Mouse (Mus musculus) CH12.LX (cell line): ENCODE results near the gene Foxo6. TPM values are rescaled to one million over a fixed set of nuclear protein-coding genes. Genes with fewer than 3 reads are reported as not detected.

ENCODE experiments used
- DNase-seq: peaks from one replicate; pipeline ENCODE4 v3.0.0-alpha.2; 2013; ENCODE audit errors: extremely low read depth
- H3K27ac ChIP-seq: 2 replicates; pipeline ENCODE4 v1.5.1; 2012; ENCODE audit warnings: low read depth, mild to moderate bottlenecking, control low read depth, moderate library complexity; ENCODE audit not compliant: insufficient read depth
- H3K27me3 ChIP-seq: replicated peaks from 2 replicates; pipeline ENCODE3; 2012; ENCODE audit warnings: inconsistent platforms
- H3K36me3 ChIP-seq, 2 experiments: replicated peaks in 1 of 2; 2 replicates each; pipeline versions ENCODE3 to v1.6.1; 2012; ENCODE audit warnings: inconsistent platforms in 1 of 2, low read length in 1 of 2, mild to moderate bottlenecking in 1 of 2, mixed read lengths in 1 of 2, moderate library complexity in 1 of 2; ENCODE audit not compliant: control insufficient read depth in 1 of 2, insufficient read depth in 1 of 2
- H3K4me1 ChIP-seq, 2 experiments: 2 replicates each; pipeline ENCODE4 v1.6.1; 2012; ENCODE audit warnings: inconsistent platforms in 1 of 2, moderate library complexity in 1 of 2; ENCODE audit not compliant: insufficient read depth in 2 of 2, control insufficient read depth in 1 of 2
- H3K4me2 ChIP-seq: 2 replicates; pipeline ENCODE4 v1.6.1; 2012; ENCODE audit warnings: low read depth, mild to moderate bottlenecking, control low read depth; ENCODE audit not compliant: poor library complexity, insufficient read depth, severe bottlenecking
- H3K4me3 ChIP-seq, 3 experiments: fragments of 150-350 bp in 1 of 3; sonication (generic) in 1 of 3; replicated peaks in 1 of 3; 2 replicates each; pipeline versions ENCODE3 to v1.5.1; 2011 to 2012; ENCODE audit warnings: low read depth in 2 of 3, low read length in 2 of 3, mild to moderate bottlenecking in 2 of 3, moderate library complexity in 2 of 3, control low read depth in 1 of 3, improper control_type of control experiment in 1 of 3, inconsistent platforms in 1 of 3, mixed read lengths in 1 of 3; ENCODE audit not compliant: poor library complexity in 1 of 3
- H3K79me2 ChIP-seq: replicated peaks from 2 replicates; pipeline ENCODE4 v1.6.1; 2012; ENCODE audit warnings: mild to moderate bottlenecking, moderate library complexity; ENCODE audit not compliant: control insufficient read depth, poor library complexity, insufficient read depth, severe bottlenecking; ENCODE audit errors: extremely low read depth
- H3K9ac ChIP-seq: 2 replicates; pipeline ENCODE4 v1.6.1; 2012; ENCODE audit warnings: low read depth, mild to moderate bottlenecking, control low read depth, moderate library complexity; ENCODE audit not compliant: insufficient read depth
- H3K9me3 ChIP-seq: replicated peaks from 2 replicates; pipeline ENCODE3; 2012; ENCODE audit warnings: low read length, inconsistent platforms, mixed read lengths
- BHLHE40 ChIP-seq: IDR thresholded peaks from 2 replicates; pipeline ENCODE4 v1.6.1; 2011; ENCODE audit warnings: mild to moderate bottlenecking, low read depth, low read length, improper control_type of control experiment
- ELF1 ChIP-seq: IDR thresholded peaks from 2 replicates; pipeline ENCODE4 v1.6.1; 2014; ENCODE audit warnings: low read depth, mild to moderate bottlenecking, inconsistent platforms, low read length, improper control_type of control experiment
- IRF4 ChIP-seq: IDR thresholded peaks from 2 replicates; pipeline ENCODE4 v1.6.1; 2014; ENCODE audit warnings: low read depth, mild to moderate bottlenecking, inconsistent platforms, low read length, improper control_type of control experiment
- JUN ChIP-seq: IDR thresholded peaks from 2 replicates; pipeline ENCODE4 v1.6.1; 2011; ENCODE audit warnings: low read depth, mild to moderate bottlenecking, low read length, improper control_type of control experiment, moderate library complexity; ENCODE audit not compliant: insufficient read depth
- JUND ChIP-seq: conservative IDR thresholded peaks from 2 replicates; pipeline ENCODE4 v1.6.1; 2011; ENCODE audit warnings: low read depth, low read length, improper control_type of control experiment
- MAFK ChIP-seq: IDR thresholded peaks from 2 replicates; pipeline ENCODE4 v1.6.1; 2011; ENCODE audit warnings: low read length, improper control_type of control experiment; ENCODE audit not compliant: insufficient replicate concordance
- MAX ChIP-seq: IDR thresholded peaks from 2 replicates; pipeline ENCODE4 v1.6.1; 2011; ENCODE audit warnings: low read length, improper control_type of control experiment
- MAZ ChIP-seq: IDR thresholded peaks from 2 replicates; pipeline ENCODE4 v1.6.1; 2012; ENCODE audit warnings: low read depth, mild to moderate bottlenecking, inconsistent platforms, low read length, improper control_type of control experiment, moderate library complexity
- MEF2A ChIP-seq: IDR thresholded peaks from 2 replicates; pipeline ENCODE4 v1.6.1; 2014; ENCODE audit warnings: low read depth, mild to moderate bottlenecking, inconsistent platforms, low read length, improper control_type of control experiment, borderline replicate concordance
- MYC ChIP-seq: IDR thresholded peaks from 2 replicates; pipeline ENCODE4 v1.6.1; 2011; ENCODE audit warnings: low read depth, mild to moderate bottlenecking, improper control_type of control experiment, low read length
- NRF1 ChIP-seq: IDR thresholded peaks from 2 replicates; pipeline ENCODE4 v1.6.1; 2014; ENCODE audit warnings: low read depth, mild to moderate bottlenecking, inconsistent platforms, low read length, improper control_type of control experiment, moderate library complexity
- SMC3 ChIP-seq: IDR thresholded peaks from 2 replicates; pipeline ENCODE4 v1.6.1; 2011; ENCODE audit warnings: low read depth, low read length, improper control_type of control experiment
- TCF12 ChIP-seq: IDR thresholded peaks from 2 replicates; pipeline ENCODE4 v1.6.1; 2014; ENCODE audit warnings: low read depth, mild to moderate bottlenecking, inconsistent platforms, low read length, improper control_type of control experiment
- UBTF ChIP-seq: IDR thresholded peaks from 2 replicates; pipeline ENCODE4 v1.6.1; 2012; ENCODE audit warnings: low read depth, mild to moderate bottlenecking, inconsistent platforms, low read length, improper control_type of control experiment, moderate library complexity
- USF2 ChIP-seq: conservative IDR thresholded peaks from 2 replicates; pipeline ENCODE4 v1.6.1; 2011; ENCODE audit warnings: low read depth, low read length, improper control_type of control experiment
- ZKSCAN1 ChIP-seq: IDR thresholded peaks from 2 replicates; pipeline ENCODE4 v1.6.1; 2012; ENCODE audit warnings: low read depth, inconsistent platforms, low read length, improper control_type of control experiment, borderline replicate concordance
- ZMIZ1 ChIP-seq: IDR thresholded peaks from 2 replicates; pipeline ENCODE4 v1.6.1; 2012; ENCODE audit warnings: low read depth, mild to moderate bottlenecking, inconsistent platforms, low read length, improper control_type of control experiment
- dilution Hi-C: fragments of 300-500 bp; cut with MboI; formaldehyde crosslinking; loops from 2 replicates; pipeline ENCODE4 v1.14.3; 2020; ENCODE audit warnings: low sequenced_read_pairs; ENCODE audit not compliant: extremely low pct_unique_long_range_greater_than_20kb, extremely low pct_ligation_motif_present
- in situ Hi-C: fragments of 300-500 bp; cut with MboI; formaldehyde crosslinking; loops from 3 replicates; pipeline ENCODE4 v1.14.3; 2019; ENCODE audit warnings: low sequenced_read_pairs, low pct_ligation_motif_present, low pct_unique_long_range_greater_than_20kb, mixed read lengths
- polyA plus RNA-seq: library from polyadenylated mRNA; unstranded; fragments of >175 nt; gene quantifications from 2 replicates; pipeline ENCODE4 v1.2.1, GENCODE M21; 2012; ENCODE audit warnings: low read depth; ENCODE audit not compliant: insufficient read length
- total RNA-seq, 2 experiments: library from RNA; depleted of rRNA; stranded (reverse); fragments of 300-350 nt in 1 of 2; fragments of >200 nt in 1 of 2; gene quantifications; 2 replicates each; pipeline ENCODE4 v1.2.3; 2012 to 2014

The Foxo6 gene
- total and polyA plus RNA-seq, 3 experiments, result not detected

DNA sequence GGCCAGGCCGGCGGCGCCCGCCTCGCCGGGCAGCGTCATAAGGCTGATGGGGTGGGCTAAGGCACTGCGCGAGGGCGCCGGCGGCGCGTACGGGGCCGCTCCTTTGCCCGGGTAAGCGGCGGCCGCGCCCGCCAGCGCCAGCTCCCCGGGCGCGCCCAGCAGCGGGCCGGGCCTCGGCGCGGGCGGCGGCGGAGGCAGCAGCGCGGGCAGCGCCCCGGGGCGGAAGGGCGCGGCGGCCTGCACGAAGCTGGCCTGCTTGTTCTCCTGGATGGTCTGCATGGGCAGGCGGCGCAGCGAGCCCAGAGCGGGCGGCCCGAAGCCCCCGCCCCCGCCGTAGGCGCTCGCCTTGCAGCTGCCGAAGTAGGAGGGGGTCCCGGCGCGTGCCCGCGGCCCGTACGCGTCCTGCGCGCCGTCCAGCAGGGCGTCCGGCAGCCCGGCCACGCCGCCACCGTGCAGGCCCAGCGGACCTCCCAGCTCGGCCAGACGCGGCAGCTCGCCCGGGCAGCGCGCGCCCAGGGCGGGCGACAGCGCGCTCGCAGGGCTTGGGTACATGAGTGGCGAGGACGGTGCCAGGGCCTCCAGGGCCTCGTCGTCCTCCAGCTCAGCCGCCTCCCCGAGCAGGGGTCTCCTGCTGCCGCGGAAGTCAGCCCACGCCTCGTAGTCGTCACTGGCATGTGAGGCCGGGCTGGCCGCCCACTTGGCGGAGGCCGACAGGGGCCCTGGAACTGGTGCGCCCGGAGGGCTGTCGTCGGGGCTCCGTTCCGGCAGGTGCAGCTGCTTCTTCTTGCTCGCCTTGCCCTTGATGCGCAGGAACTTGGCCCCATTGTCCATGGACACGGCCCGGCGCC, 18.7 kb downstream of the Foxo6 start:
- no peak overlapping the region for H3K27ac ChIP-seq
- TF ChIP-seq UBTF (no peak), NRF1 (no peak), MEF2A (no peak)
- TF ChIP-seq, all 38 proteins: peak for 0
- dilution Hi-C loops, result no loop called here
- Histone ChIP-seq H3K27me3 (peaks cover 84% of the 10 kb centered on the region), H3K36me3 (no peaks in the 10 kb centered on the region), H3K79me2 (no peaks in the 10 kb centered on the region), H3K9me3 (peaks cover 2% of the 10 kb centered on the region), H3K4me3 (no peak overlapping the region), H3K4me2 (no peak overlapping the region), H3K4me1 (no peaks in the 10 kb centered on the region), H3K9ac (no peak overlapping the region)
- in situ Hi-C loops, result no loop called here
- no peak for DNase-seq

DNA sequence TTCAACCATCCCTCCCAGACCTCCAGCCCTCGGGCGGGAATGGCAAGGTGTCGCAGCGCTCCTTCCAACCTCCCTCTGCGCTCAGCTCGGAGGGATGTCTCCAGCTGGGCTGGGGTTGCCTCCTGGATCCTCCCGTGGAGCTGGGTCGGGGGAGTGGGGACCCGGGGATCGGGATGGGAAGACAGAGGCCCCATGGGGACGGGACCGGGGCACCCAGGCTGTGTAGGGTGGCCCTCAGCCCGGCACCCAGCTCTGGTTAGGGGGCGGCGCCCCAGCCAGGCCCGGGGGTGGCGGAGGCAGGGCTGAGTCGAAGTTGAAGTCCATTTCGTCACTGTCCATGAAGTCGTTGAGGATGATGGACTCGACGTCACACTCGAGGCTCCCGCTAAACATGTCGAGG, 19.5 kb downstream of the Foxo6 start:
- Histone ChIP-seq H3K36me3 (no peaks in the 10 kb centered on the region), H3K4me2 (no peak overlapping the region), H3K4me3 (no peak overlapping the region), H3K9me3 (peaks cover 2% of the 10 kb centered on the region), H3K79me2 (no peaks in the 10 kb centered on the region), H3K4me1 (no peaks in the 10 kb centered on the region), H3K27ac (no peak overlapping the region), H3K27me3 (peaks cover 83% of the 10 kb centered on the region), H3K9ac (no peak overlapping the region)
- no peak for DNase-seq
- TF ChIP-seq MAX (no peak), MYC (no peak), UBTF (no peak), MAZ (no peak), ELF1 (no peak), BHLHE40 (no peak), JUN (no peak), MAFK (no peak), ZKSCAN1 (no peak), IRF4 (no peak), TCF12 (no peak), ZMIZ1 (no peak), MEF2A (no peak), SMC3 (no peak), JUND (no peak), USF2 (no peak)
- in situ Hi-C loops (no loop called here), dilution Hi-C loops (no loop called here)
